Mouse (Mus musculus) hindbrain, postnatal 0 days (tissue): ENCODE measurements around the gene Acat3. TPM values are rescaled to one million over a fixed set of nuclear protein-coding genes. Genes with fewer than 3 reads are reported as not detected.
"Not testable (repeated sequence)": the region's sequence is repeated elsewhere in the genome, so short reads cannot be mapped to it uniquely, and the experiment has no call there.

ENCODE experiments used
- ATAC-seq: fragments of 200-750 bp; cut with Nextera tagmentation; 2 replicates; pipeline ENCODE4 v1.8.0; 2017; ENCODE audit warnings: mild to moderate bottlenecking, moderate TSS enrichment, moderate library complexity
- DNase-seq: peaks from one replicate; pipeline ENCODE4 v3.0.0-alpha.2; 2015; ENCODE audit warnings: low spot score
- H3K27ac ChIP-seq: fragments of 300-500 bp; sonication (generic); 2 replicates; pipeline ENCODE4 v1.5.1; 2014; ENCODE audit warnings: mild to moderate bottlenecking
- H3K27me3 ChIP-seq: fragments of 300-500 bp; sonication (generic); 2 replicates; pipeline ENCODE4 v1.6.1; 2014; ENCODE audit warnings: low read length, mixed read lengths; ENCODE audit not compliant: insufficient read depth
- H3K36me3 ChIP-seq: fragments of 300-500 bp; sonication (generic); 2 replicates; pipeline ENCODE4 v1.6.1; 2014; ENCODE audit warnings: low read length, mixed read lengths; ENCODE audit not compliant: insufficient read depth
- H3K4me1 ChIP-seq: fragments of 300-500 bp; sonication (generic); 2 replicates; pipeline ENCODE4 v1.6.1; 2014; ENCODE audit warnings: antibody characterized with exemption, low read length, mixed read lengths; ENCODE audit not compliant: insufficient read depth
- H3K4me2 ChIP-seq: fragments of 300-500 bp; sonication (generic); 2 replicates; pipeline ENCODE4 v1.6.1; 2014; ENCODE audit warnings: low read depth, mild to moderate bottlenecking, low read length, moderate library complexity, mixed read lengths
- H3K4me3 ChIP-seq: fragments of 300-500 bp; sonication (generic); 2 replicates; pipeline ENCODE4 v1.5.1; 2014; ENCODE audit warnings: low read length
- H3K9ac ChIP-seq: fragments of 300-500 bp; sonication (generic); replicated peaks from 2 replicates; pipeline ENCODE4 v1.6.1; 2014; ENCODE audit warnings: mild to moderate bottlenecking, low read length, moderate library complexity, mixed read lengths
- H3K9me3 ChIP-seq: fragments of 300-500 bp; sonication (generic); 2 replicates; pipeline ENCODE4 v1.6.1; 2016; ENCODE audit warnings: low read length, mixed read lengths
- CTCF ChIP-seq: IDR thresholded peaks from 2 replicates; pipeline ENCODE4 v1.5.1; 2016; ENCODE audit warnings: antibody characterized with exemption, control low read depth, low read depth
- WGBS: fragments of 180-500 bp; shearing (Covaris S2); extraction: QIAGEN DNeasy Blood & Tissue Kit; methylation state at CpG from one replicate; pipeline ENCODE4 v1.1.7; 2014; 5-methylcytosine and 5-hydroxymethylcytosine counted together
- polyA plus RNA-seq: library from polyadenylated mRNA; unstranded; fragments of >200 nt; fragmentation: Nextera tagmentation; extraction: Ambion mirVana; gene quantifications from 2 replicates; pipeline ENCODE4 v1.2.1, GENCODE M21; 2015
- total RNA-seq: library from RNA; depleted of rRNA; stranded (reverse); fragments of >200 nt; gene quantifications from 2 replicates; pipeline ENCODE4 v1.2.3, GENCODE M21; 2014

The Acat3 gene
- total and polyA plus RNA-seq, 2 experiments from 2014 or later: 0.75 to 0.94 TPM

DNA sequence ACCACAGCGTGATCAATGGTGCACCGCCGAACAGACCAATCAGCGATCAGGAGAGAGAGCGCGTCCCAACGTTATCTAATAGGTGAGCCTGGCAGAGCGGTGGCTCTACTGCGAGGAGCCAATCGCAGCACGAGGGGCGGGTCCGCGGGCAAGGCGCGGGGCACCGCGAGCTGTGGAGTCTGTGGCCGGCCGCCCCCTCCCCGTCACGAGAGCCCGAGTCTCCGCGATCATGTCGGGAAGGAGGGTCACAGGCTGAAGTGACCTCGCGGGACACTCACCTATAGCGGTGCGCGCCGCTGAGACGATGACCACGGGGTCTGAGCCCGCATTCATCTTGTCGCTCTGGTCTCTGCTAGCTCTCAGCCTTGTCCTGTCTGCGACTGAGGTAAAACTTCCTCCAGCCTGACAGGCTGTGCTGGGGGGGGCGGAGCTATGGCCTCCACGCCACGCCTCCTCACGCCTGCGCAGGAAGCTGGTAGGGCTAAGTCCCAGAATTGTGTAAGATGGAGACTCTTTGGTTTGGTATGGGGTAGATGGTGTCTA, 20.0 kb upstream of the Acat3 start, which contains the start of gene Acat2:
Gene Acat2, minus strand, starts transcription at position 417 of the 543 bp plus-strand sequence.
- no peaks in the 10 kb centered on the region for H3K9me3 ChIP-seq
- TF ChIP-seq CTCF: no peak
- peak; percentile 99 for ATAC-seq
- 0 out of 2 replicates have a peak, but pooled peaks cover 3% of the 10 kb centered on the region for H3K4me1 ChIP-seq
- H3K27ac ChIP-seq: peak within 1 kb of the TSS; percentile 85
- H3K27me3 ChIP-seq: no peaks in the 10 kb centered on the region
- H3K4me2 ChIP-seq: peak within 1 kb of the TSS; percentile 80
- peak; percentile 97 for DNase-seq
- peaks cover 6% of the 10 kb centered on the region; the same call in 1 of the 2 replicates for H3K36me3 ChIP-seq
- H3K9ac ChIP-seq: peak within 1 kb of the TSS; percentile 61
- WGBS: under 1% methylated on average over 41 of the region's 42 CpGs
- H3K4me3 ChIP-seq: peak within 1 kb of the TSS; percentile 52

DNA sequence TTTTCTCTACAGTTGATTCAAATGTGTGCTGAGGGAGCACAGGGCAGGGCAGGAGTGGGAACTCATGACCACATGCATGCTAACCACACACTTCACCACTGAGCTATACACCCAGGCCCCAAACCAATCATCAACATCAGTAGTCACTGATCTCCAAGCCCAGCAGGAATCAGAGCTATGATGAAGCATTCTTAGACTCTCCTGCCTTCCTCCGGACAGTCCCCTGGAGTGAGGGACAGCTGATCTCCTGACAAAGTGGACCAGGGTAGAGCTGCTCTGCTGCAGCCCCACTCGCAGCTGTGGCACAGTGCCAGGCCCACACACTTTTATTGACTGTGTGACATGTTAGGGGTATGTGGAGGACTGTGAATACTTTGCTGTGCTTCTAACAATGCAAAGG, 19.0 kb upstream of the Acat3 start:
- not testable (repeated sequence) for H3K9ac ChIP-seq, ATAC-seq, H3K27ac ChIP-seq, H3K36me3 ChIP-seq, H3K27me3 ChIP-seq, H3K4me1 ChIP-seq, H3K9me3 ChIP-seq, H3K4me3 ChIP-seq, DNase-seq
- WGBS: 13% methylated on average over 1 of the region's 2 CpGs
- H3K4me2 ChIP-seq: peak overlapping the region; percentile 38

DNA sequence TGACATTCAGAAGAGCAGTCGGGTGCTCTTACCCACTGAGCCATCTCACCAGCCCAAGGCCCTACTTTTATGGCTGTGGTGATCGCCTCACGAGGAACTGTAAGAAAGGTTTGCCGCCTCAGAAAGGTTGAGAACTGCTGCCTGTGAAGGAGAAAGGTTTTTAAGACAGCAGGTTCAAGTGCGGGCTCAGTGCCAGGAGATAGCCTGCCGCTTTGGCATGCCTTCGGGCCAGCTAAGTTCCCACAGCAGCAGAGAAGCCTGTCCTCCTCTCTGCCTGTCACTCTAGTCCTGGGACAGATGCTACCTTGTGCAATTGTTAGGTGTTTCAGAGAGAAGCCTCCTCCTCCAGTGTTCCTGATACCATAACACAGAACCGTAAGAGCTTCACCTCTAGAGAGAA, 16.3 kb upstream of the Acat3 start:
- Histone ChIP-seq H3K27me3 (no peaks in the 10 kb centered on the region), H3K27ac (no peak overlapping the region), H3K4me3 (no peak overlapping the region), H3K4me2 (no peak overlapping the region), H3K36me3 (peaks cover 11% of the 10 kb centered on the region), H3K9me3 (no peaks in the 10 kb centered on the region), H3K9ac (no peak overlapping the region), H3K4me1 (0 out of 2 replicates have a peak, but pooled peaks cover 3% of the 10 kb centered on the region)
- 83% methylated on average over 8 of the region's 8 CpGs for WGBS
- no peak for ATAC-seq
- no peak for DNase-seq
- no peak for TF ChIP-seq CTCF

DNA sequence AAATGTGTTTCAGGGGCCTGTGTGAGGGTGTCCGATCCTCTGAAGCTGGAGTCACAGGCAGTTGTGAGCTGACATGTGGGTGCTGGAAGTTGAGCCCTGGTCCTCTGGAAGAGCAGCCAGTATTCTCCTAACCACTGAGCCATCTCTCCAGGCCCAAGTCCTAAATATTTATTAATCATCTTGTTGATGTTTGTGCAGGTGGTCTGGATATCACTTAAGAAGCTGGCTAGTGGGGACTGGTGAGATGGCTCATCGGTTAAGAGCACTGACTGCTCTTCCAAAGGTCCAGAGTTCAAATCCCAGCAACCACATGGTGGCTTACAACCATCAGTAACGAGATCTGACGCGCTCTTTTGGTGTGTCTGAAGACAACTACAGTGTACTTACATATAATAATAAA, 9.3 kb upstream of the Acat3 start:
- no peak overlapping the region for H3K4me2 ChIP-seq

DNA sequence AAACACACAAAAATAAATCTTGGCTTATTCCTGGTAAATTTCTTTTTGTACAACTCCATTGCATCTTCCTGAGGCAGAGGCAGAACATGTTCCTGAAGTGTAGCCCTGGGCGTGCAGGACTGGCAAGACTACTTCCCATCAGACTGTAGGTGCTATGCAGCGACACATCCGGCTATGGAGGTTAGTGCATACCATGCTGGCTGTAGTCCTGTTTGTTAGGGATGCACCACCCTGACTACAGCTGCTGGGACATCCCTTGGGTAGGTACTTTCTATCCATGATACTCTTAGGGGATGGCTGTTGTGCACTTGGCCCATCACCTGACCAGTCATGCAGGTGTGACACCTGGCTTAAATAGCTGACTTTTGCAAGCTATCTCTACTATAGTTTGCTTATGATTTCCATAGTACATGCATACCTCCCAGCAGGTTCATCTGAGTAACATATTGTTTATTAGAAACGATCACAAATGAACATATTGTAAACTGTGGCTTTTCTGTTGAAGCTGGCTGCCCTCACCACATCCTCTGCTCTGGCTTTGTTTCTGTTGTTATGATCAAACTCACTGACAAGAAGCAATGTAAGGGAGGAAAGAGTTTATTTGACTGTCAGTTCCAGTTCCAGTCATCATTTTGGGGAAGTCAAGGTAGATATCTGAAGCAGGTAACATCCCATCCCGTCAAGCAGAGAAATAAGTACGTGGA, 2.2 kb upstream of the Acat3 start:
- WGBS: 94% methylated on average over 6 of the region's 6 CpGs
- Histone ChIP-seq H3K27ac (no peak overlapping the region), H3K4me1 (no peaks in the 10 kb centered on the region), H3K9ac (no peak overlapping the region), H3K4me2 (no peak overlapping the region), H3K36me3 (peaks cover 25% of the 10 kb centered on the region), H3K9me3 (no peaks in the 10 kb centered on the region), H3K4me3 (no peak overlapping the region), H3K27me3 (no peaks in the 10 kb centered on the region)
- DNase-seq (no peak), ATAC-seq (no peak)
- TF ChIP-seq CTCF: no peak

More for the DNA sequence above, 9.3 kb upstream of the Acat3 start:
- WGBS: 93% methylated on average over 5 of the region's 5 CpGs
- no peaks in the 10 kb centered on the region for H3K4me1 ChIP-seq
- H3K36me3 ChIP-seq: peaks cover 46% of the 10 kb centered on the region
- H3K27ac ChIP-seq: no peak overlapping the region
- TF ChIP-seq CTCF: no peak
- H3K9ac ChIP-seq: no peak overlapping the region
- no peaks in the 10 kb centered on the region for H3K27me3 ChIP-seq
- no peak for DNase-seq
- no peaks in the 10 kb centered on the region for H3K9me3 ChIP-seq
- H3K4me3 ChIP-seq: no peak overlapping the region
- no peak for ATAC-seq

DNA sequence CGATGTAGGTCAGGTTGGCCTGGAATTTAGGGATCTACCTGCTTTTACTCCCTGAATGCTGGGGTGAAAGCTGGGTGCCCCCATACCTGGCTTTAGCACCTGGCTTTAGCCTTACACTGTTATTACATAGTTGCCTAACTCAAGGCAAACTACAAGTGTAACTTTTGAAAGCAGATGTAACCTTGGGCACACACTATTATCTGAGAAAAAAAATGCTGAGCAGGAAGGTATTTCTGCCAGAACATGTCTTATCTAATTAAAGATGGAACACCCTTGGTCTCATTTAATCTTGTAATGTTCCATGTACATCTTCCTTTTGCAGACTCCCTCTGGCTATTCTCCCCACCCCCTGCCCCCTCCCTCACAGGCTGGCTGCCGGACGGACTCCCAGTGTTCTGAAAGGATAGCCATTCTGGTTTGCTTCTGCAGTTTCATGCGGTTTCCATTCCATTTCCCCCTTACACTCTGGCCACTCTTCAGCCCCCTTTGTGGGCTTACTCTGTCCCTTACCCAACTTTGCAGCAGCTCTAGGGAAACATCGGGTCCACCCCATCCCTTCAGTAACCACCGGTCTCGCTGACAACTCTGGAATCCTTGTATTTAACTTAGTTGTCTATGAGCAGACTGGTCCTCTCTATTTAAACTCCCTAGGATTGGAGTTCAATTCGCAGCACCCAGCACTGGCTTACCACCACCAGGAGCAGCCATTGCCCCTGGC, 1.3 kb upstream of the Acat3 start:
- ATAC-seq (no peak), DNase-seq (no peak)
- H3K36me3 ChIP-seq: peaks cover 24% of the 10 kb centered on the region
- WGBS: 72% methylated on average over 8 of the region's 8 CpGs
- H3K27me3 ChIP-seq: no peaks in the 10 kb centered on the region
- no peaks in the 10 kb centered on the region for H3K9me3 ChIP-seq
- no peak overlapping the region for H3K4me3 ChIP-seq
- no peak overlapping the region for H3K4me2 ChIP-seq
- H3K4me1 ChIP-seq: no peaks in the 10 kb centered on the region
- no peak for TF ChIP-seq CTCF
- H3K9ac ChIP-seq: no peak overlapping the region
- no peak overlapping the region for H3K27ac ChIP-seq

DNA sequence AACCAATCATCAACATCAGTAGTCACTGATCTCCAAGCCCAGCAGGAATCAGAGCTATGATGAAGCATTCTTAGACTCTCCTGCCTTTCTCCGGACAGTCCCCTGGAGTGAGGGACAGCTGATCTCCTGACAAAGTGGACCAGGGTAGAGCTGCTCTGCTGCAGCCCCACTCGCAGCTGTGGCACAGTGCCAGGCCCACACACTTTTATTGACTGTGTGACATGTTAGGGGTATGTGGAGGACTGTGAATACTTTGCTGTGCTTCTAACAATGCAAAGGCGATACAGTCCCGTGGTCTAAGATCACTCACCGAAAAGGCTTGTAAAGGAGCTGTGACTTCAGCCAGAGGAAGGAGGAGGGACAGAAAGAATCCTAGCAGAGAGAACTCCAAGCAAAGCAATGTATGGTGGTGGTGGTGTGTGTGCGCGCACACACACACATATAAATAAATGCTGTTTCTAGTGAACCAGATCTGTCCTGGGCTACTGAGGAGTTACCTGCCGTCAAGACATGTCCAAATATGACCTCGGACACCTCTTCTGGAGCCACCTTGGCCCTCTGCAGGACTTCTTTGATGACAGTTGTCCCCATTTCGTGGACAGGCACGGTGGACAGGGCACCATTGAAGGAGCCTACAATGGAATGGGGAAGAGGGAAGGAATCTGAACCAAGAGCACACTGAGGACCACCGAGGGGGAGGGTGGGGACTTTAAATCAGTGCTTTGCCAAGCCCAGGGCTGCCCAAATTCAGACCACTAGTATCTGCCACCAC, 837 bp downstream of the Acat3 start:
- not testable (repeated sequence) for H3K9ac ChIP-seq, DNase-seq, H3K4me1 ChIP-seq, H3K27ac ChIP-seq, H3K27me3 ChIP-seq, H3K9me3 ChIP-seq
- Histone ChIP-seq H3K4me2 (peak overlapping the region; percentile 53), H3K36me3 (peaks cover 12% of the 10 kb centered on the region), H3K4me3 (peak overlapping the region; percentile 22; the same call in 1 of the 2 replicates)
- WGBS: 30% methylated on average over 2 of the region's 12 CpGs
- peak; percentile 43 for ATAC-seq
